Mouse (Mus musculus) liver, adult 2 months (tissue): ENCODE measurements at regions not wholly inside any gene's neighbourhood (a gene's known extent, or its start where the extent isn't known, plus 50 kb on each side); places are given as distances from the start of the nearest gene placed in this dataset.
A peak's percentile ranks its signal among the peaks of the same experiment; 100 is the strongest.

ENCODE experiments used
- DNase-seq: peaks from one replicate; pipeline ENCODE4 v3.0.0-alpha.2; 2011; ENCODE audit warnings: low read depth, low spot score; ENCODE audit errors: extremely low read depth
- H3K27ac ChIP-seq: fragments of 200-500 bp; replicated peaks from 2 replicates; pipeline ENCODE4 v1.5.1; 2012; ENCODE audit warnings: low read depth, mild to moderate bottlenecking, control low read depth, inconsistent platforms, low read length; ENCODE audit not compliant: insufficient read depth
- H3K27me3 ChIP-seq: fragments of 200-500 bp; 2 replicates; pipeline ENCODE4 v1.6.1; 2012; ENCODE audit warnings: mild to moderate bottlenecking, moderate library complexity, low read length, inconsistent platforms; ENCODE audit not compliant: control insufficient read depth, insufficient read depth
- H3K36me3 ChIP-seq: fragments of 200-500 bp; 2 replicates; pipeline ENCODE4 v1.6.1; 2012; ENCODE audit warnings: low read length, inconsistent platforms; ENCODE audit not compliant: control insufficient read depth, insufficient read depth
- H3K4me1 ChIP-seq: fragments of 200-500 bp; 2 replicates; pipeline ENCODE4 v1.6.1; 2011; ENCODE audit warnings: low read length; ENCODE audit not compliant: control insufficient read depth, insufficient read depth
- H3K4me3 ChIP-seq: fragments of 200-500 bp; 2 replicates; pipeline ENCODE4 v1.5.1; 2011; ENCODE audit warnings: low read depth, mild to moderate bottlenecking, control low read depth, low read length, moderate library complexity; ENCODE audit not compliant: insufficient read depth
- H3K79me2 ChIP-seq: fragments of 200-500 bp; 2 replicates; pipeline ENCODE4 v1.6.1; 2012; ENCODE audit warnings: inconsistent platforms, mild to moderate bottlenecking, low read length, moderate library complexity; ENCODE audit not compliant: control insufficient read depth, insufficient read depth
- H3K9ac ChIP-seq: fragments of 200-500 bp; 2 replicates; pipeline ENCODE4 v1.6.1; 2012; ENCODE audit warnings: low read depth, mild to moderate bottlenecking, control low read depth, inconsistent platforms, low read length
- CTCF ChIP-seq: fragments of 200-500 bp; IDR thresholded peaks from 2 replicates; pipeline ENCODE4 v1.5.1; 2011; ENCODE audit warnings: low read depth, low read length, control low read depth
- POLR2A ChIP-seq: fragments of 200-500 bp; IDR thresholded peaks from 2 replicates; pipeline ENCODE4 v1.6.1; 2011; ENCODE audit warnings: low read length, control low read depth; ENCODE audit not compliant: insufficient read depth; ENCODE audit errors: extremely low read depth
- WGBS: fragments of 180-500 bp; shearing (Covaris S2); methylation state at CpG from one replicate; pipeline ENCODE4 v1.1.7; 2018; 5-methylcytosine and 5-hydroxymethylcytosine counted together

- 63% methylated on average over 9 of the region's 9 CpGs for WGBS
- H3K4me3 ChIP-seq, result no peak overlapping the region
- no peaks in the 10 kb centered on the region for H3K4me1 ChIP-seq
- no peak overlapping the region for H3K27ac ChIP-seq
- H3K27me3 ChIP-seq, result no peaks in the 10 kb centered on the region
- TF ChIP-seq POLR2A (no peak), CTCF (no peak)
- no peaks in the 10 kb centered on the region for H3K36me3 ChIP-seq
- no peaks in the 10 kb centered on the region for H3K79me2 ChIP-seq
- H3K9ac ChIP-seq, result no peak overlapping the region
- DNase-seq, result no peak
Observed at GRCm38 (mm10) chr3:50982649-50983048, 241.6 kb upstream of the Noct start.

DNA sequence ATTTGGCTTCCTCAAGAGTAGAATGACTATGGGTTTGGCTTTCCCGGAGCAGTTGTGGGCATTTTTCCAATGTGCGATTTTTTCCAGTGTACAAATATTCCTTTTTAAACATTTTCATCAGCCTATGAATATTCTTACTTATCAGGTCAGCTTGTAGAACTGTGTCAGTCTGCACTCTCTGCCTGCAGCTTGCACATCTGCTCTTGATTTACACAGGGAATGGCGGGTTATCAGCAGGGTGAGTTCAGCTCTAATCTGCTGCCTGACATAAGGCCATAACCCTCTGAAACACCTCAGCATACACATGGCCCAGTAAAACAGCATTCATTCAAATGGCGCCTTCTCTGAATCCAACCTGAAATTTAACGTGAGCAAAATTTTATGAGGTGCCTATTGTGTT is 241.1 kb upstream of the Noct start:
- no peaks in the 10 kb centered on the region for H3K4me1 ChIP-seq
- H3K27me3 ChIP-seq, result no peaks in the 10 kb centered on the region
- no peaks in the 10 kb centered on the region for H3K79me2 ChIP-seq
- H3K27ac ChIP-seq, result no peak overlapping the region
- H3K4me3 ChIP-seq, result no peak overlapping the region
- no peaks in the 10 kb centered on the region for H3K36me3 ChIP-seq
- H3K9ac ChIP-seq, result no peak overlapping the region
- TF ChIP-seq CTCF (no peak), POLR2A (no peak)
- 75% methylated on average over 5 of the region's 5 CpGs for WGBS
- DNase-seq, result no peak

DNA sequence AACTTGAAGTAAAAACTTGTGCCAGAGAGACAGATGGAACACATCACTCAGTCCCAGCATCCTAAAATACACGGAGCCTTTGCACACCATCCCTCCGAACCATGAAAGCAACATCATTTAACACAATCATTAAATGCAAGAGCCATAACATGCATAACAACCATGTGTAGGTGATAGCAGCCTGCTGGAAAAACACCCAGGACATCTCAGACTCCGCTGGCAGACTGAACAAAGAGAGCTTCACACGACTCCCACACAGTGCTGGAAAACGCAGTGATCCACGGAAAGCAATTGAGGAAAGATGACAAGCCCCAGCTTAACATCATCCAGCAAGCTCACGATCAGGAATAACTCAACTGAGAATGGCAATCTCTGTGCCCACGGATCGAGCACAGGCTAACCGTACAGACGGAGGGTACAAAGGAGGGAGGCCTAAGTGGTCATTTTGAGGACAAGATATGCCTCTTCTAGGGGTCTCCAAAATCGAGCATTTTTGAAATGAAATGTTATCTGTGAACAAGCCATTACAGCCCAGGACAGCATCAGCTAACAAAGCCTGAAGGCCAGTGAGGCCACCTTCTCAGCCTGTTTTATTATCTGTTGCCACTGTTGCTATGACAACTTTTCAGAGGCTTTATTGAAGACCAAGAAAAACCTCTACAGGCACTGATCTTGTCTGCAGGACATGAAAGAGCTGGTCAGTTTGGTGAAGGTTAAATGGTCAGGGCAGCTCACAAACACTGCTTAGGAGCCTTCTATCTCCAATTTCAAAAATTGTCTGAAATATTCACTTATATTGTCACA is 240.1 kb upstream of the Noct start:
- Histone ChIP-seq H3K4me1 (no peaks in the 10 kb centered on the region), H3K27ac (no peak overlapping the region), H3K9ac (no peak overlapping the region), H3K4me3 (no peak overlapping the region), H3K27me3 (no peaks in the 10 kb centered on the region), H3K36me3 (no peaks in the 10 kb centered on the region), H3K79me2 (no peaks in the 10 kb centered on the region)
- no peak for TF ChIP-seq CTCF
- no peak for DNase-seq
- 79% methylated on average over 12 of the region's 12 CpGs for WGBS

GRCm38 (mm10) chr3:50987821-50988220 is 236.4 kb upstream of the Noct start:
- H3K79me2 ChIP-seq, result no peaks in the 10 kb centered on the region
- H3K36me3 ChIP-seq, result no peaks in the 10 kb centered on the region
- H3K27ac ChIP-seq, result no peak overlapping the region
- no peaks in the 10 kb centered on the region for H3K27me3 ChIP-seq
- no peak overlapping the region for H3K9ac ChIP-seq
- no peak for TF ChIP-seq CTCF
- TF ChIP-seq POLR2A, result no peak
- no peak overlapping the region for H3K4me3 ChIP-seq
- 98% methylated on average over 12 of the region's 12 CpGs for WGBS
- H3K4me1 ChIP-seq, result peaks cover 6% of the 10 kb centered on the region
- DNase-seq, result no peak

DNA sequence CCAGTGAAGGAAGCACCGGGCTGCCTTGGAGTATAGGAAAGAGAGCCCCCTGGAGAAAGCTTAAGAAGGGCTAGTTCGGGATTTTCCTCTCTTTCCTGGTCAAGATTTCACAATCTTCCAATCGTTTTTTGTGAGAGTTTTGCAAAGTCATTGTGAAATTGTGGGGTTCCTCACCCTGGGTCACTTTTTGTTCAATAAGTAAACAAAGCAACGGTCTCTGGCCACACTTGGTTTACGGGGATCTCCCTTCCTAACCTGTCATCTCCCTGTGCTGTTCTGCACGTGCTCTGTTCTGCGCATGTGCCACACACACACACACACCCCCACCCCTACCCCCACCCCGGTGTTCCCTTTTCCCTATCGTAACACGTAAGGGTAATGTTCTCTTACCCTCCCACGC is 233.4 kb upstream of the Noct start:
- DNase-seq, result peak; percentile 90

GRCm38 (mm10) chr3:50992581-50993313 is 231.5 kb upstream of the Noct start:
- TF ChIP-seq POLR2A (no peak), CTCF (no peak)
- peaks cover 6% of the 10 kb centered on the region for H3K4me1 ChIP-seq
- DNase-seq, result no peak
- H3K27ac ChIP-seq, result no peak overlapping the region
- 80% methylated on average over 9 of the region's 9 CpGs for WGBS
- no peak overlapping the region for H3K4me3 ChIP-seq
- H3K27me3 ChIP-seq, result no peaks in the 10 kb centered on the region
- H3K79me2 ChIP-seq, result no peaks in the 10 kb centered on the region
- no peak overlapping the region for H3K9ac ChIP-seq
- H3K36me3 ChIP-seq, result no peaks in the 10 kb centered on the region

More for the DNA sequence above, 233.4 kb upstream of the Noct start:
- no peaks in the 10 kb centered on the region for H3K36me3 ChIP-seq
- H3K27me3 ChIP-seq, result no peaks in the 10 kb centered on the region
- H3K4me1 ChIP-seq, result peaks cover 6% of the 10 kb centered on the region
- no peak for TF ChIP-seq CTCF
- no peak for TF ChIP-seq POLR2A
- H3K79me2 ChIP-seq, result no peaks in the 10 kb centered on the region
- H3K27ac ChIP-seq, result no peak overlapping the region
- no peak overlapping the region for H3K9ac ChIP-seq
- WGBS, result 28% methylated on average over 11 of the region's 11 CpGs
- H3K4me3 ChIP-seq, result no peak overlapping the region
